Mouse (Mus musculus) intestine, embryonic 15.5 days (tissue): ENCODE data around the gene Ralbp1. TPM values are rescaled to one million over a fixed set of nuclear protein-coding genes. Genes with fewer than 3 reads are reported as not detected.

Source experiments
- ATAC-seq: fragments of 200-750 bp; cut with Nextera tagmentation; 2 replicates; pipeline ENCODE4 v1.8.0; 2017; ENCODE audit warnings: moderate TSS enrichment, moderate library complexity
- H3K27ac ChIP-seq: fragments of 300-500 bp; sonication (generic); 2 replicates; pipeline ENCODE4 v1.5.1; 2015; ENCODE audit warnings: mild to moderate bottlenecking, inconsistent platforms
- H3K27me3 ChIP-seq: fragments of 300-500 bp; sonication (generic); replicated peaks from 2 replicates; pipeline ENCODE4 v1.6.1; 2015; ENCODE audit warnings: inconsistent platforms
- H3K36me3 ChIP-seq: fragments of 300-500 bp; sonication (generic); 2 replicates; pipeline ENCODE4 v1.6.1; 2015; ENCODE audit warnings: inconsistent platforms
- H3K4me1 ChIP-seq: fragments of 300-500 bp; sonication (generic); replicated peaks from 2 replicates; pipeline ENCODE4 v1.6.1; 2015; ENCODE audit warnings: inconsistent platforms
- H3K4me2 ChIP-seq: fragments of 300-500 bp; sonication (generic); replicated peaks from 2 replicates; pipeline ENCODE4 v1.6.1; 2015; ENCODE audit warnings: mild to moderate bottlenecking, inconsistent platforms
- H3K4me3 ChIP-seq: fragments of 300-500 bp; sonication (generic); replicated peaks from 2 replicates; pipeline ENCODE4 v1.5.1; 2015; ENCODE audit warnings: inconsistent platforms
- H3K9ac ChIP-seq: fragments of 300-500 bp; sonication (generic); 2 replicates; pipeline ENCODE4 v1.6.1; 2015; ENCODE audit warnings: inconsistent platforms
- H3K9me3 ChIP-seq: fragments of 300-500 bp; sonication (generic); 2 replicates; pipeline ENCODE4 v1.6.1; 2016; ENCODE audit warnings: inconsistent platforms
- WGBS: fragments of 180-500 bp; shearing (Covaris S2); methylation state at CpG from one replicate; pipeline ENCODE4 v1.1.7; 2015; 5-methylcytosine and 5-hydroxymethylcytosine counted together
- polyA plus RNA-seq: library from polyadenylated mRNA; unstranded; fragments of >200 nt; fragmentation: Nextera tagmentation; extraction: Ambion mirVana; gene quantifications from 2 replicates; pipeline ENCODE4 v1.2.1, GENCODE M21; 2015

The Ralbp1 gene
- polyA plus RNA-seq, 1 experiment from 2014 or later, result 64.3 TPM

GRCm38 (mm10) chr17:65914083-65914482 lies 28.5 kb upstream of the Ralbp1 start:
- no peaks in the 10 kb centered on the region for H3K9me3 ChIP-seq
- H3K27ac ChIP-seq, result no peak overlapping the region
- H3K4me2 ChIP-seq, result no peak overlapping the region
- H3K36me3 ChIP-seq, result no peaks in the 10 kb centered on the region
- ATAC-seq, result no peak
- 54% methylated on average over 6 of the region's 6 CpGs for WGBS
- 0 out of 2 replicates have a peak, but pooled peaks cover 4% of the 10 kb centered on the region for H3K4me1 ChIP-seq
- no peak overlapping the region for H3K9ac ChIP-seq
- H3K4me3 ChIP-seq, result no peak overlapping the region
- H3K27me3 ChIP-seq, result no peaks in the 10 kb centered on the region

GRCm38 (mm10) chr17:65912202-65912601 lies 26.6 kb upstream of the Ralbp1 start:
- H3K9ac ChIP-seq, result no peak overlapping the region
- ATAC-seq, result no peak
- no peaks in the 10 kb centered on the region for H3K27me3 ChIP-seq
- H3K36me3 ChIP-seq, result no peaks in the 10 kb centered on the region
- no peaks in the 10 kb centered on the region for H3K9me3 ChIP-seq
- H3K4me1 ChIP-seq, result 0 out of 2 replicates have a peak, but pooled peaks cover 4% of the 10 kb centered on the region
- no peak overlapping the region for H3K4me3 ChIP-seq
- 87% methylated on average over 2 of the region's 2 CpGs for WGBS
- H3K27ac ChIP-seq, result no peak overlapping the region
- no peak overlapping the region for H3K4me2 ChIP-seq

DNA sequence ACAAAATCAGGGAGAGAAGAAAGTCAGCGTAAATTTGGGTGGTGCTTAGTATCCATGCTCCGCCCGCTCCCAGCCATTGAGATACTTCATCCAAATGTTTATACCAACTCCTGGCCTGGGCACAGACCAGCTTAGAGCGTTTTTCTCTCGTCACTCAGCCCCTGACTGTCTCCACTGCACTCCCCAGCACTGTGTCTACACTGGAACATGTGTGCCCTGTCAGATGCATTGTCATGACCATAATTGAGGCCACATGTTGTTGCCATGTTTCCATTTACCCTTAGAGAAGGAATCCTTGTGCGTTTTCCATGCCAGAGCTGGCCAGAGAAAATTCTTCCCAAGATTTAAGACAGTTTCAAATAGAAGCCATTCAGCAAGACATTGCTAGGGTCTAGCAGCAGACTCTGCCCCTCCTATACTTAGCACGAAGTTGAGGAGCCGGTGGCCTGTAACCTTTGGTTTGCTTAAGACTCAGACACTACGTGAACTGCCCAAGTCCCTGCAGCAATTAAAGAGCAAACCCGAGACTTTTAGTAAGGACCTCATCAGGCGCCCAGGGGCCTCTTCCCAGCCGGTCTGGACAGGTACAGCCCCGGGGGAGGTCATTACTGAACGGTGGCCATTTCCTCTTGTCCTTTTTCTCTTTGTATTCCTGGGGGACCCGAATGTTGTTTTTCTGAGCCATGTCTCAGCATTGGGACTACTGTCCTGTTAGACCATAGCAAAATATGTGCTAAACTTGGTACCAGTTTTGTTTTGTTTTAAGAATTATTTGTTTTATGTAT lies 25.9 kb upstream of the Ralbp1 start:
- no peak overlapping the region for H3K27ac ChIP-seq
- WGBS, result 78% methylated on average over 15 of the region's 15 CpGs
- ATAC-seq, result no peak

GRCm38 (mm10) chr17:65908270-65908669 lies 22.7 kb upstream of the Ralbp1 start:
- Histone ChIP-seq H3K4me2 (no peak overlapping the region), H3K27me3 (no peaks in the 10 kb centered on the region), H3K9ac (no peak overlapping the region), H3K4me1 (peaks cover 7% of the 10 kb centered on the region), H3K27ac (no peak overlapping the region), H3K9me3 (no peaks in the 10 kb centered on the region), H3K4me3 (no peak overlapping the region), H3K36me3 (no peaks in the 10 kb centered on the region)
- no peak for ATAC-seq

More for the DNA sequence above, 25.9 kb upstream of the Ralbp1 start:
- H3K36me3 ChIP-seq, result no peaks in the 10 kb centered on the region
- no peak overlapping the region for H3K4me2 ChIP-seq
- no peak overlapping the region for H3K4me3 ChIP-seq
- peaks cover 8% of the 10 kb centered on the region for H3K4me1 ChIP-seq
- no peaks in the 10 kb centered on the region for H3K27me3 ChIP-seq
- H3K9ac ChIP-seq, result no peak overlapping the region
- H3K9me3 ChIP-seq, result no peaks in the 10 kb centered on the region

DNA sequence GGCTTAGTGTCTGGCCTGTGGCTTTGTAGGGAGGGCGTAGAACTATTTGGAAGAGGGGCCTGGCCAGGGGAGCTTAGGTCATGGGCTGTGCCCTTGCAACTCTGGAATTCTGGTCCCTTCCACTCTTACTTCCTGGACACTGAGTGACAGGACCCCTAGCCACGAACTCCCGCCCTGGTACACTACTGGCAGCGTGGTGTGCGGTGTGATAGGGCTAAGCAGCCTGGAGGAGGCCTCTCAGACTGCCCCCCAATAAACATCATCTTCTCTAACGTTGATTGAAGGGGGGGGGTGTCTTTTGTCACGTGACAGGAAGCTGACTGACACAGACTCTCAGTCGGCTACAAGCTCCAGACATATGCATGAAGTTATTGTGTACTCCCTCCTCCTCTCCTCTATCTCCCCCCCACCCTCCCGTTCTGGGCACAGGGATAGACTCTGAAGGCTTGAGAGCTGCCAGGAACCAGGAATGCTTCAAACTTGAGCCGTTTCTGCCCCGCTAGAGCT lies 21.4 kb upstream of the Ralbp1 start:
- H3K9ac ChIP-seq, result no peak overlapping the region
- no peaks in the 10 kb centered on the region for H3K27me3 ChIP-seq
- H3K27ac ChIP-seq, result no peak overlapping the region
- no peaks in the 10 kb centered on the region for H3K36me3 ChIP-seq
- H3K4me2 ChIP-seq, result peak overlapping the region; percentile 30; the same call in 1 of the 2 replicates
- H3K4me3 ChIP-seq, result no peak overlapping the region
- H3K4me1 ChIP-seq, result peaks cover 7% of the 10 kb centered on the region
- 42% methylated on average over 11 of the region's 11 CpGs for WGBS
- peak; percentile 65 for ATAC-seq
- no peaks in the 10 kb centered on the region for H3K9me3 ChIP-seq

GRCm38 (mm10) chr17:65906313-65906894 lies 20.8 kb upstream of the Ralbp1 start:
- Histone ChIP-seq H3K4me1 (peaks cover 7% of the 10 kb centered on the region), H3K9me3 (no peaks in the 10 kb centered on the region), H3K4me2 (peak overlapping the region; percentile 30; the same call in 1 of the 2 replicates), H3K9ac (no peak overlapping the region), H3K4me3 (no peak overlapping the region), H3K36me3 (no peaks in the 10 kb centered on the region), H3K27ac (0 out of 2 replicates have a peak overlapping the region, but pooled peaks have one; percentile 27), H3K27me3 (no peaks in the 10 kb centered on the region)
- WGBS, result 28% methylated on average over 12 of the region's 12 CpGs
- peak; percentile 36 for ATAC-seq

DNA sequence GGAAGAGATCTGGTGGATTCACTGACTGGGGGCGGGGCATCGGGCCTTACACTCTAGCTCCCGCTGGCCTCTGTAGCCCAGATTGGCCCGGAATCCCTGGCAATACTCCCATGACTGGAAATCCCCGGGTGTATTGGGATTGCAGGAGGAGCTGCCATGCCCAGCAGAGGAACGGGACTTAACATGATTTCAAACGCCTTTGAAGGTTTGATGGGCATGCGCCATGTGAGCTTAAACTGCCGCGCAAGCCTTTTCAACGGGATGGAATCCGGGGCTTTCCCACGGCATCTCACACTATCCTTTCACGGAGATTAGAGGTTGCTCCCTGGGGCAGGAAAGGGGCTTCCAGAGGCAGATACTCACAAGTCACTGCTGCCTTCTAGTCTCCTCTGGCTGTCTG lies 19.6 kb upstream of the Ralbp1 start:
- ATAC-seq, result no peak
- no peak overlapping the region for H3K9ac ChIP-seq
- H3K9me3 ChIP-seq, result no peaks in the 10 kb centered on the region
- WGBS, result 88% methylated on average over 14 of the region's 14 CpGs
- no peaks in the 10 kb centered on the region for H3K36me3 ChIP-seq
- H3K27ac ChIP-seq, result no peak overlapping the region
- peaks cover 7% of the 10 kb centered on the region for H3K4me1 ChIP-seq
- no peak overlapping the region for H3K4me2 ChIP-seq
- no peaks in the 10 kb centered on the region for H3K27me3 ChIP-seq
- H3K4me3 ChIP-seq, result no peak overlapping the region

DNA sequence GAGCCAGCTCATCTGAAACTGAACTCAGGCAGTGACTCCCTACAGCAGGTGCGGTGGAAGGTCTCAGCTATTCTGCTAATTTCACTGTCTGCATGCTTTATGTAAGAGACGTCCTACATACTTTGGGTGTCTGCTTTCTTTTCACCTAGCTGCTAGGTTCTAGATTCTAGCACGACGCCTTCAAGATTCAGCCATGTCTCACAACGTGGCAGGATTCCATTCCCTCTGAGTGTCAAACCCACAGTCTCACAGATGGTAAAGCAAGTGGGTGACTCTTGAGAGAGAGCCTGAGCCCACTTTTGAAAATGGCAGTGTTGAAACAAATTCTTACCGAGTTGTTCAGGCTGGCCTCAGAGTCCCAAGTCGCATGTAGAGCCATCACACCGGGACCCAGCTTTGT lies 18.2 kb upstream of the Ralbp1 start:
- Histone ChIP-seq H3K9ac (no peak overlapping the region), H3K36me3 (no peaks in the 10 kb centered on the region), H3K9me3 (no peaks in the 10 kb centered on the region), H3K4me3 (no peak overlapping the region), H3K4me2 (no peak overlapping the region), H3K27me3 (no peaks in the 10 kb centered on the region), H3K4me1 (peaks cover 7% of the 10 kb centered on the region), H3K27ac (no peak overlapping the region)
- WGBS, result 95% methylated on average over 8 of the region's 8 CpGs
- ATAC-seq, result no peak

- no peak overlapping the region for H3K27ac ChIP-seq
- H3K4me2 ChIP-seq, result no peak overlapping the region
- 98% methylated on average over 1 of the region's 1 CpGs for WGBS
- no peaks in the 10 kb centered on the region for H3K9me3 ChIP-seq
- no peak overlapping the region for H3K9ac ChIP-seq
- peaks cover 7% of the 10 kb centered on the region for H3K4me1 ChIP-seq
- no peaks in the 10 kb centered on the region for H3K27me3 ChIP-seq
- no peaks in the 10 kb centered on the region for H3K36me3 ChIP-seq
- no peak overlapping the region for H3K4me3 ChIP-seq
- ATAC-seq, result no peak
These were observed 17.4 kb upstream of the Ralbp1 start for GRCm38 (mm10) chr17:65903011-65903410.

- Histone ChIP-seq H3K27ac (no peak overlapping the region), H3K4me1 (peaks cover 7% of the 10 kb centered on the region), H3K9me3 (no peaks in the 10 kb centered on the region), H3K36me3 (no peaks in the 10 kb centered on the region), H3K27me3 (no peaks in the 10 kb centered on the region), H3K9ac (no peak overlapping the region), H3K4me2 (no peak overlapping the region), H3K4me3 (no peak overlapping the region)
- ATAC-seq, result no peak
- WGBS, result 74% methylated on average over 6 of the region's 6 CpGs
These were observed 16.7 kb upstream of the Ralbp1 start for GRCm38 (mm10) chr17:65902281-65902680.

- Histone ChIP-seq H3K4me3 (no peak overlapping the region), H3K4me1 (no peaks in the 10 kb centered on the region), H3K9me3 (no peaks in the 10 kb centered on the region), H3K27ac (no peak overlapping the region), H3K27me3 (no peaks in the 10 kb centered on the region), H3K9ac (no peak overlapping the region), H3K4me2 (no peak overlapping the region), H3K36me3 (no peaks in the 10 kb centered on the region)
- ATAC-seq, result no peak
- 57% methylated on average over 3 of the region's 3 CpGs for WGBS
These were observed 10.4 kb upstream of the Ralbp1 start for GRCm38 (mm10) chr17:65896016-65896415.

DNA sequence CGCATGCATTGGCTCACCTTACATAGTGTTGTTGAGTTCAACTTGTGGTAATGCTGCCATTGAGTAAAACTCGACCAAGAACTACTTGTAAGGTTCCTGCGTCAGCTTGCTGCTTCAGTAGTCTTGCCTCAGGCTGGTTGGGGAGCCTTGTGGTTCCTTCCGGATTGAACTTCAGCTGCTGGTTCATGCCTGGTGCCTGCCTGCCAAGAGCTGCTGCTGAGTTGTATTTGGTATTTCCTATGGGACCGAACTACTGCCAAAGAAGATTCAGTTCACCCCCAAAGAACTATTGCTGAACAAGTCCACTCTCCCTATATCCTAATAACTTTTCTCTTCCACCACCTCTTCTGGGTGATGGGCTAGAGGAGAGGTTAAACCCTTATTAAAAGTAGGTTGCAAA lies 3.9 kb upstream of the Ralbp1 start:
- no peaks in the 10 kb centered on the region for H3K27me3 ChIP-seq
- no peaks in the 10 kb centered on the region; the same call in 1 of the 2 replicates for H3K4me1 ChIP-seq
- WGBS, result 86% methylated on average over 5 of the region's 5 CpGs
- H3K36me3 ChIP-seq, result no peaks in the 10 kb centered on the region
- H3K27ac ChIP-seq, result no peak overlapping the region
- ATAC-seq, result no peak
- no peak overlapping the region for H3K9ac ChIP-seq
- no peaks in the 10 kb centered on the region for H3K9me3 ChIP-seq
- no peak overlapping the region for H3K4me3 ChIP-seq
- no peak overlapping the region for H3K4me2 ChIP-seq
